Comparison of ENCODE assay signal across 12 mouse cellular contexts in genomic region chr4:63221096-63221958, GRCm38 (mm10). TPM values are rescaled to one million over a fixed set of nuclear protein-coding genes. Genes with fewer than 3 reads are reported as not detected.
A peak's percentile ranks its signal among the peaks of the same experiment; 100 is the strongest.
DNase-seq lines count a peak whose midpoint lies in the region; ATAC-seq and TF ChIP-seq lines count a peak whose summit lies in the region.
"Had no signal": no experiment of that assay in that cellular context is flagged by ENCODE, and none has a peak within 500 bp of the region (broad histone marks: within the 10 kb centered on the region; RNA-seq: fewer than 3 reads in every experiment).

No protein-coding gene starts in this region.

- peaks cover 24% of the 10 kb centered on the region for H3K4me1 ChIP-seq in olfactory bulb, adult 2 months (ENCODE audit: control insufficient read depth, insufficient read depth, low read length)

- intact Hi-C loops in left cerebral cortex, adult 2 months (cut with DNase I): loop anchor here (2.0 kb wide), 1 partner anchor 69 kb away; no protein-coding TSS in a partner anchor

- no peak overlapping the region for H3K27ac ChIP-seq in olfactory bulb, adult 2 months (ENCODE audit: insufficient read depth, low read depth, low read length)
- no peak overlapping the region for H3K27ac ChIP-seq in left cerebral cortex, adult 2 months
- H3K27ac ChIP-seq: heart, embryonic 15.5 days; liver, embryonic 13.5 days had no signal

- no peak for TF ChIP-seq CTCF in olfactory bulb, adult 2 months (IDR thresholded peaks at IDR 0.05; ENCODE audit: insufficient read depth, low read depth, low read length)
- TF ChIP-seq CTCF in left cerebral cortex, adult 2 months (IDR thresholded peaks at IDR 0.05): no peak

- WGBS in olfactory bulb, adult 2 months: 78% methylated on average over 15 of the region's 15 CpGs

- 0 out of 2 replicates have a peak, but pooled peaks have one; percentile 21 for TF ChIP-seq POLR2A in olfactory bulb, adult 2 months (IDR thresholded peaks at IDR 0.05; ENCODE audit: insufficient read depth, low read depth, low read length)

- H3K4me3 ChIP-seq in olfactory bulb, adult 2 months (ENCODE audit: insufficient read depth, low read depth, low read length): no peak overlapping the region
- no peak overlapping the region for H3K4me3 ChIP-seq in left cerebral cortex, adult 2 months
- H3K4me3 ChIP-seq: heart, embryonic 15.5 days; liver, embryonic 13.5 days had no signal

- no peak for ATAC-seq in cerebellum, adult (ENCODE audit: insufficient number of reproducible peaks, low FRiP score, low TSS enrichment)
- ATAC-seq: Patski had no signal

- peak; percentile 18 to 25 for DNase-seq in cerebellum, postnatal 14 days
- DNase-seq in ovary, postnatal 36 days (ENCODE audit: low spot score): peak; percentile 24
- DNase-seq in ovary, adult 18-20 months (ENCODE audit: low spot score): no peak
- peak; percentile 82 to 85 for DNase-seq in kidney, adult 8-10 months
- no peak for DNase-seq in c-Kit-positive CD71-positive TER-119-positive erythroid progenitor cells, embryonic 14.5 days (ENCODE audit: low spot score)
- DNase-seq in left cerebral cortex, adult 2 months (ENCODE audit: extremely low spot score in 1 of 2, low spot score in 2 of 2): no peak
- DNase-seq: liver, embryonic 13.5 days had no signal

RNA-seq across cellular contexts. Expression of gene Col27a1, which starts 7.5 kb away (rescaled TPM):
- polyA plus RNA-seq in olfactory bulb, adult 2 months (2012; ENCODE audit: insufficient read depth, insufficient read length, low replicate concordance, missing spikeins): not detected in 2 replicates
- total RNA-seq in left cerebral cortex, adult 2 months (2021): 1 to 10 TPM; 4.6 to 4.9 TPM

RNA-seq across cellular contexts. Expression of gene Kif12, which starts 49.4 kb away (rescaled TPM):
- polyA plus RNA-seq in olfactory bulb, adult 2 months (2012; ENCODE audit: insufficient read depth, insufficient read length, low replicate concordance, missing spikeins): not detected in 2 replicates
- not detected for total RNA-seq in left cerebral cortex, adult 2 months (2021)
- polyA plus RNA-seq: midbrain, embryonic 11.5 days had no signal

Comparison
In these comparisons a context has a peak if more than half of its experiments do, and no peak if none do; other contexts are left out.
1. DNase-seq: peak in cerebellum, postnatal 14 days (2 of 2), ovary, postnatal 36 days (single experiment) and kidney, adult 8-10 months (2 of 2); none in ovary, adult 18-20 months (single experiment), c-Kit-positive CD71-positive TER-119-positive erythroid progenitor cells, embryonic 14.5 days (single experiment) and left cerebral cortex, adult 2 months (0 of 2).